Mouse (Mus musculus) CD4-positive, CD25-positive, alpha-beta regulatory T cell, adult 2 months (primary cell): Measurements from ENCODE around the gene Ppp2r1b.
A peak's percentile ranks its signal among the peaks of the same experiment; 100 is the strongest.

Experiments used
- DNase-seq: peaks from one replicate; pipeline ENCODE4 v3.0.0-alpha.2; 2012; ENCODE audit warnings: low read depth, low spot score

Ppp2r1b gene

DNA sequence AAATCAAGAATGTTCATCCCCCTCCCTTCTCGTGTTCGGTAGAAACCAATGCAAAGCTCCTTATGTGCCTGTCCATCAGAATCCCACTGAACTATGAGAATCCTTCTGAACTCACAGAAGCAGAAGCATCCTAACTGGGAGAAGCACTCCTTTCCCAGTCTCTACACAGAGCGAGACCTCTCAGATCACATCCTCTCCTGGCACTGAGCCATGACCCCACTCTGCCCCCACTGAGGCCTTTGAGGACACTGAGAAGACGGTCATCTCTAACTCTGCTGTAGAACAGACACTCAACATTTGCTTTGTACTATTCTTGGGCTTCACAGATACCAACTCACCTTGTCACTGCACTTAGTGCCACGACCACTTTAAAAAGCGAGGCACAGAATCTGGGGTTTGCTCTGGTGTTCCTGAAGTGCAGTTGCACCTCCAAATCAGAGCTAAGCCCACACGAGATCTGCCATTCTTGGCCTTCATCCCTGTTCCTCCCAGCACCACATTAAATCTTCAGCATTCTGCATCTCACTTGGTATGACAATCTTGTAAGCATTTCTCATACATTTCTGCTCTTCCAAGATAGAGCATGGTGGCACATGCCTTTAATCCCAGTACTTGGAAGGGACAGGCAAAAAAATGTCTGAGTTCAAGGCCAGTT lies 66.9 kb downstream of the Ppp2r1b start:
- DNase-seq = no peak

DNA sequence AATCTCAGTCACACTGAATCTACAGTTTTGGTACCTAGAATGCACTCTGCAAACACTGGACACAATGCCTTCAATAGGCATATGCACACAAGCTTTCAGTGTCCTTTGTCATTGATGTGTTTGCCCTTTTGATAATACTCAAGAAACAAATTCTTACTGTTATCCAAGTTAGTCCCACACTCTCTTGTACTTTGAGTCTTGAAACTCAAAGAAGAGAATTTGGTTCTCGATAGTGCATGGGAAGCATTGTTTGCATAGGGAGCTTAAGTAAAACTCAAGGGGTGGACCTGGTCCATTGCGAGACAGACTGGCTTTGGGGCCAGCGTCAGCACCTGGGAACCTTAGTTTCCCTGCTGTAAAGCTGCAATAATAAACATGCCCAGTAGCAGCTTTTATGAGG lies 73.0 kb downstream of the Ppp2r1b start:
- DNase-seq = no peak

DNA sequence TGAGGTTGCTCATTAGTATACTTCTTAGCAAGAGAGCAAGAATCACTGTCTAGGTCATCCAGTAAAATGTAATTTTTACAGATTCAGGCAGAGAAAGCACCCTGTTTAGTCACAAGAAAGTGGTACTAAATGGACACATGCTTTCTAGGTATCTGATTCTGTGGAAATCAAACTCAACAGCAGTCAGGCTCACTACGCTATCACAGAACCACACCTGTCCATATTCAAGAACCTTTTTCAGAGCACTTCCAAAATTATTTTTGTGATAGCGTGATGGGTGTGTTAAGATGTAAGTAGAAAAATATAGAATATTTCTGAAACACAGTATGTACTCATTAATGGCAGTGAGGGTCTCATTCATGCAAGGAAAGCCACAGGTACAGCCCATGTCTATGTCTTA lies 74.5 kb downstream of the Ppp2r1b start:
- DNase-seq = no peak

DNA sequence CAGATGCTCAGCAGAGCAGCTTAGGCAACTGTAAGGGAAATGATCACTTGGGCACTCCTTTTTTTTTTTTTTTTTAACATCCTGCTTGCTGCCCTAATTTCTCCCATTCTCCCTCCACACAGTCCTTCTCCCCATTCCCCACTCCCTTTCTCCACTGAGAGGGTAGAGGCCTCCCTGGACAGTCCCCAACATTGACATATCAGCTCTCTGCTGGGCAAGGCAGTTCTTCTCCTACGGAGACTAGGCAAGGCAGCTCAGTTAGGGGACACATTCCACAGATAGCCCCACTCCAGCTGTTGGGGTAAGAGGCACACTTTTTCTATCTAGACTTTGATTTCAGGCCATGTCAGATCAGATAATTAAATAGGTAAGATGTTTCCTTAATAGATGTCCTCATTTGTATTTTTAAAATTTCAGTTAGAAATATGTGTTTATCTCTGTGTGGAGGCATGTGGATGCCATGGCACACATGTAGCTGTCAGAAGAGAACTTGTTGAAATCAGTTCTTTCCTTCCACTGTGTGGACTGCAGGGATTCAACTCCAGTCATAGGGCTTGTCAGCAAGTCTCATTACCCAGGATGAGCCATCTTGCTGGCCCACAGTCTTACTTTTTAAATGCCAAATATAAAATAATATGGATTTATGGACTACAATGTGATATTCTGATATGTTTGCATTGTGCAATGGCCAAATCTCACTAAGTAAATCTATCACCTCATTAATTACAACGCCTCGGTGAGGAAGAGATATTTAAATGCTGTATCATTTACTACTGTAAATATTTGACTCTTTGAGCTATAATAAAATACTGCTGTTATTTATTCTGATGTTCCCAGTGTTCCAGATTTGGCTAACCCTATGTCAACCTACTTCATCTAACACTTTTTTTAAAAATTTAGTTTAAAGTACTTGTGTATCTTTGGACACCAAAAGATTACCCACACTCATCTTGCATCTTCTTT lies 76.1 kb downstream of the Ppp2r1b start:
- DNase-seq = no peak

DNA sequence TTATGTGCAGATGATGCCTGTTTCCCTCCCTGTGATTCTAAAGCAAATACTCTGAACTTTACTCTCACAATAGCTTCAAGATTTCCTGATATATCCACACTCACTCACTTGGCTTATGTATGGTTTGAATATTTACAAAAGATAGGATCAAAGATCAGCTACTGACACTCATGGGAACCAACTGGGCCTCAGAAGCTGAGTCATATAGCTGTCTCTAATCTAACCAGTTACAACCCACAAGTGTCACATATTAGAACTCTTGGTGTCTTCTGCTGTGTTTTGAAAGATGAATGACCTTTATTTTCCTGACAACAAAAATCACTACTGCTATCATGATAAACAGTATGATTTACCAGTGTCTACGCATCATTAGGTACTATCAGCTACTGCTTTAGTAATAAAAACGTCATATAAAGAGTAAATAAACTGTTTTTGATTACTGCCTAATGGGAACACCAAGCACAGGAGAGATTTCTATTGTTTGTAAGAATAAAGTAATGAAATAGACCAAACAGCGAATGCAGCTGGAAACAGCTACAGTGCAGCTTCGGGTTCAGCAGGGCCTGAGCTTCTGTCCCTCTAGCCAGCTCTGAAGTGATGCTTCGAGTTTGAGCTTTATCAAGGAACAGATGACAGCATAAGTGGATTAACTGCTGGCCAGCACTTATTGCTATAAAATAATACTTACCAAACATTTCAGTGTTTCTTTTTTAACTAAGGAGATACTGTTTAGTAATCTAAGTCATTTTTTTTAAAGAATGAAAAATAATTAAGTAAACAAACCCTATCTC lies 77.5 kb downstream of the Ppp2r1b start:
- DNase-seq = peak; percentile 26

DNA sequence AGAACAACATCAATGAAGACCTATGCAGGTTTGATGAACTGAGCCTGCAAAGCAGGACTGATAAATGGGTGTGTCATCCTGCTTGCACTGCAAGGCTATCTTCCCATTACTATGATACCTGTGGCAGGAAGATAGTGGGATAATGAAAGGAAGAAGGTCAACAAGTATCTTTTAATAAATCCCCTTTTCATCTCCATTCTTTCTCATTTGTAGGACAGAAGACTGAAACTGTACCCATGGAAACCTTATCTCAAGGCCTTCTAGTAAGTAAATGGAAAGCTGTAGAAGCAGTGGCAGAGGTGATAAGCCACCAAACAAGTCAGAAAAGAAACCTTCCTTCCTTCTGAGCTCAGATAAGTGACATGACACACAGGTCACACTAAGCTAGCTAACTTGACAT lies 79.4 kb downstream of the Ppp2r1b start:
- DNase-seq = no peak

DNA sequence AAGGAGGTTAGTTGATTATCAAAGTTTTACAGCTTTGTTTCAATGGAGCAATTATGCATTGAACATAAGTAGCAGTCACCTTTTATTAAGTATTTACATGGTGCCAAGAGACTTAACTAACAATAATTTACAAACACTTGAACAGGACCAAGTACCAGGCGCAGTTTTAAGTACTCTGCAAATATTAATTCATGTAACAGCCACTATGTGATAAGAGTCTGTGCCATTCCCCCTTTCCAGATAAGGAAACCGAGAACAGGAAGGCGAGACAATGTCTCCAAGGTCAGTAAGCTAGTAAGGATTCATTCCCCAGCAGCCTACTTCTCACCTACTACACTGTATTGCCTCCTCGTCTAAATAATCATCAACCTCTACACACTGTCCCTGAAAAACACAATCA lies 80.7 kb downstream of the Ppp2r1b start:
- no peak for DNase-seq

DNA sequence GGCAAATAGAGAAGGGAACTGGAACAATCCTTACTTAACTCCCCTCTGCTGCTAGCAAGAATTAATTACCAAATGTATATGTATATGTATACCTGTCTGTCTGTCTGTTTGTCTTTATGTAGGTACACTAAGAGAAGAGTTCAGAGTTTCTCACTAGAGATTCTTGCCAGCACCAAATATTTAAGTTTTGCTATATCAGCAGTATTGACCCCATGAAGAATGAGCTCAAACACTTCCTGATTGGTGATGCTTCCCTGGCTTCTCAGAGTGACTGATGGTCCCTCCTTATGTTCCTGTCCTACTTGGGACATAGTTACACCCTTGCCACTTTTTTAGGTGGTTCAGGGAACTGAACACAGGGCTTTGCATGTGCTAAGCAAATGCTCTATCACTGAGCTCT lies 84.9 kb downstream of the Ppp2r1b start:
- DNase-seq = no peak

DNA sequence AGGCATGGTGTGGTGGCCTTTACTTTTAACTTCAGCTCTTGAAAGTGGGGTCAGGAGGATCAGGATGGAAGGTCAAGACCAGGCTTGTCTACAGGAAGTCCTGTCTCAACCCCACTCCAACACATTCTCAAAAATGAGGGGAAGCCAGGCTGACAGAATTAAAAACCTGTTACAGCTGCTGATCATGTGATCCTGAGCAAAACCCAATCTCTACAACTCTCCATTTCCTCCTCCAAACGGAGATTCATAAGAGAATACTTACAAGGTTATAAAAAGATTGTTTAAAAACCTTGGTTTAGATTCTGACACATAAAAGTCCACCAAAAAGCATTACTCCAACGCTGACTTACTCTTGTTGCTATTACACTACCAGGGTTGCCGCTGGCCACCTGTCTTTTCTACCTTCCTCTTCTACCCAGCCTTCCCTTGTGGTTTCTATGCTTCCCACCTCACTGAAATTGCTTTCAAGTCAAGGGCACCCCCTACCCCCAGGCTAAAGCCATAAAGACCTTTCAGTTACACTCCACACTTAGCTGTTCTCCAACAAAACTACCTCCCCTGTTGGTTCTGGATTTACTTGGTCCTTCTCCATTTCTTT lies 96.8 kb downstream of the Ppp2r1b start:
- DNase-seq = no peak

DNA sequence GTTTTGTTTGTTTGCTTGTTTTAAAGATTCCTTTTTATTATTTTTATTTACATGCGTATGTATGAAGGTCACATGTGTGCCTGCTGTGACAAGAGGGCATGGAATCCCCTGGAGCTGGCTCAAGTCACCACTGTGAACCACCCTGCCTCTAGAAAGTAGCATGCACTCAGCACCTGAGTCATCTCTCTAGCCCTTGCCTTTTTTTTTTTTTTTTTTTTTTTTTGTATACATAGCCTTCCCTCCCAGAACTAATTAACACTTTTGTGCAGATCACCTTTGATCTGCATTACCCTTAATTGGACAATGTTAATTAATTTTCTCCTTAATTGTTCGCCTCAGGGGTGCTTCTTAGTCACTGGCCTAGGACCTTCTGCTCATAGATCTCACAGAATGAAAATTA lies 97.6 kb downstream of the Ppp2r1b start:
- DNase-seq = no peak
